Mouse (Mus musculus): ENCODE data around the gene Gm8126. TPM values are rescaled to one million over a fixed set of nuclear protein-coding genes. Genes with fewer than 3 reads are reported as not detected.
"Not testable (repeated sequence)": the region's sequence is repeated elsewhere in the genome, so short reads cannot be mapped to it uniquely, and the experiment has no call there.

Gm8126 gene
- polyA plus RNA-seq, 1 experiment from 2014 or later, result not detected

DNA sequence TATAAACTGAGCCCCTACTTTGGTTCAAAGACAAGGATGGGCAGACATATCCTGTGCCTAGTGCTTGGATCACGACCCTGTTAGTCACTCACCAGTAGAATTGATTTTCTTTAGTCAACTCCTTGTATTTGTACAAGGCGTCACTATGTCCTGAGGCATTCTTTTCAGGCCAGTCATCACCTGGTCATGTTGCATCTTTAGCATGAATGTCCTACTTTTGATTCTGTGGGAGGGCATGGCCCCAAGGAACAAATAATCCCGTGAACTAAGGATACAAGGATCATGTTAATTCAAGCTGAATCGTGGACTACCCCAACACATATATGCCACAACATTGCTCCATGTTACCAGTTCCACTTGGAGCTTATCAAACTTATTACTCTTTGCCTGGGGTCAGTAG, 19.7 kb downstream of the Gm8126 start:
- H3K4me2 ChIP-seq (replicated peaks); H3K4me3 ChIP-seq (replicated peaks); H3K9ac ChIP-seq; ATAC-seq; H3K36me3 ChIP-seq; H3K27ac ChIP-seq; H3K9me3 ChIP-seq; H3K4me1 ChIP-seq (replicated peaks); H3K27me3 ChIP-seq (replicated peaks): not testable (repeated sequence)
- 77% methylated on average over 4 of the region's 4 CpGs for WGBS

DNA sequence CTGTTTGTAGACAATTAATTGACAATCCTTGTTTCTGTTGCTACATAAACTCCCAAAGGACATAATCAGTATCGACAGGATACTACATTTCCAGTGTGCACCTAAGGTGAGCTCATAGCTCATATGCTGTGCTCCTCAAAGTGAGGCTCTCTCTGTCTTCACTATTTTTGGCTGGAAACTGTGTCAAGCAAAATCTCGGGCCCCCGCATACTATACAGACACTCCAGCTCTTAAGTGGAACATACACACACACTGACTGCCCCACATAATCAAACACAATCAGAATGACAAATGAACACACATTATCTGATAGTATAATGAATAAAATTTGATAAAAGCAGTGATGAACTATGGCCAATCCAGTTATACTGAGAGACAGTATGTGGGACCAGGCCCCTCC, 20.2 kb downstream of the Gm8126 start:
- H3K9me3 ChIP-seq; H3K27ac ChIP-seq; ATAC-seq; H3K9ac ChIP-seq; H3K4me2 ChIP-seq (replicated peaks); H3K36me3 ChIP-seq; H3K4me3 ChIP-seq (replicated peaks); H3K4me1 ChIP-seq (replicated peaks); H3K27me3 ChIP-seq (replicated peaks): not testable (repeated sequence)
- WGBS, result 90% methylated on average over 3 of the region's 3 CpGs

DNA sequence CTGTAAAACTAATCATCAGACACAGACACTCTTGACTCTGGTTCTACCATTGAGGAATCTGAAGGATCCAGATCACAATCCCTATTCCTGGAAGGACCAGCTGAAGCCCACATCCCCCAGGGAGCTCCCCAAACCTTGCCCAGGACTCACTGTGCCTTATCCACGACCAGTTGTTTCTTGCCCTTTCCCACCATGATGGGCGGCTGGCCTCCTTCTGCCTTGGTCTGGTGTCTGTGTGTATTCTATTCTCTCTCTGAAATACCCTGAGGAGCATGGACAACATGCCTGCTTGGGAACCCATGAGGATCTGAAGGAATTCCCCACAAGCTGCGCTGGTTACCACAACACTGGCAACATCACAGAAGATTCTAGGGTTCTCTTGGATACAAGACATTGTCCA, 35.1 kb downstream of the Gm8126 start, which contains the start of gene Gm8127:
Gene Gm8127, minus strand, starts transcription at position 330 of the 400 bp plus-strand sequence.
- H3K27me3 ChIP-seq (replicated peaks); H3K9ac ChIP-seq; H3K27ac ChIP-seq; H3K36me3 ChIP-seq; ATAC-seq; H3K9me3 ChIP-seq; H3K4me1 ChIP-seq (replicated peaks); H3K4me2 ChIP-seq (replicated peaks); H3K4me3 ChIP-seq (replicated peaks): not testable (repeated sequence)
- WGBS, result 76% methylated on average over 3 of the region's 3 CpGs

Other genes with a start within 250 kb of the Gm8126 start
- not detected in 2 replicates for gene Gm10376, start 243.0 kb upstream of the Gm8126 start, polyA plus RNA-seq (2015; fragmentation: Nextera tagmentation; extraction: Ambion mirVana)
- not detected in 2 replicates for gene Gm8094, start 182.0 kb upstream of the Gm8126 start, polyA plus RNA-seq (2015; fragmentation: Nextera tagmentation; extraction: Ambion mirVana)
- gene Gm8104, start 158.0 kb upstream of the Gm8126 start, polyA plus RNA-seq (2015; fragmentation: Nextera tagmentation; extraction: Ambion mirVana), result not detected in 2 replicates
- not detected in 2 replicates for gene Gm7233, start 78.8 kb upstream of the Gm8126 start, polyA plus RNA-seq (2015; fragmentation: Nextera tagmentation; extraction: Ambion mirVana)
- gene Gm8122, start 23.3 kb upstream of the Gm8126 start, polyA plus RNA-seq (2015; fragmentation: Nextera tagmentation; extraction: Ambion mirVana), result not detected in 2 replicates
- not detected in 2 replicates for gene Gm9732, start 16.4 kb downstream of the Gm8126 start, polyA plus RNA-seq (2015; fragmentation: Nextera tagmentation; extraction: Ambion mirVana)
- not detected in 2 replicates for gene Gm8127, start 35.2 kb downstream of the Gm8126 start, polyA plus RNA-seq (2015; fragmentation: Nextera tagmentation; extraction: Ambion mirVana)
- not detected in 2 replicates for gene 1700001F09Rik, start 89.2 kb downstream of the Gm8126 start, polyA plus RNA-seq (2015; fragmentation: Nextera tagmentation; extraction: Ambion mirVana)
- not detected in 2 replicates for gene Gm8138, start 157.7 kb downstream of the Gm8126 start, polyA plus RNA-seq (2015; fragmentation: Nextera tagmentation; extraction: Ambion mirVana)